Mouse (Mus musculus): ENCODE results near the gene Ccl28. TPM values are rescaled to one million over a fixed set of nuclear protein-coding genes. Genes with fewer than 3 reads are reported as not detected.

Ccl28 gene
- 0.17 TPM for polyA plus RNA-seq (2017; shearing (Covaris generic))

GRCm38 (mm10) chr13:119623634-119624033 lies at the start of gene Ccl28:
Ccl28 (plus strand) TSS chr13:119623819.

DNA sequence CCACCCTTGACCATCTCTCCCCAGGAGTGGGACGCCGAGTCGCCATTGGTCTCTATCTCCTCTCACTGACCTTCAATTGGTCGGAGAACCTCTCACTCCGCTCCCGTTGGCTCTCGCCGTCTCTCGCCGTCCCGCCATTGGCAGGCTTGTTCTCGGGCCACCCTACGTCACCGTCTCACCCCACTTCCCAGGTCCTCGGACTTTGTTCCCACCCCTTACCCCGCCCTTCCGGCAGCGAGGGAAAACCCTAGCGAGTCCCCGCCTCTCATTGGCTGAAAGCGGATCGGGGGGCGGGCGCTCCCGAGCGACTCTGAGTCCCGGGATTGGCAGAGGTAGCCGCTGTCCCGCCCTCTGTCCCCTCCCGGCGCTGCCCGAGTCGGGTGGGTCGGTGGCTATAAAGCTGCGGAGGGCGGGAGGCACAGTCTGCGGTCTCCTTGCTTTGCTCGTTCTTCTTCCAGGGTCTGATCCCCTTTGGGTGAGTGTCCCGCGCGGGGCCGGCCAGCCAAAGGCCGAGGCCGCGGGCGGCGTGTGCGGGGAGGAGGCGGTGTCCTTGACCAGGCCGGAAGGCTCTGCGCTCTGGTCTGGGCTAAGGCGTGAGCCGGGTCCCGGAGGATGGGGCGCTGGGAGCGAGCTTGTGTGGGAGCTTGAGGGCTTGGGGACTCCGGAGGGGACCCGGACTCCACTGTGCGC lies 66.6 kb downstream of the Ccl28 start, which contains the start of gene Hmgcs1:
Gene Hmgcs1 (plus strand): TSS at position 341 of the 690 bp plus-strand sequence.

Other genes with a start within 250 kb of the Ccl28 start
- gene Paip1, start 195.2 kb upstream of the Ccl28 start, polyA plus RNA-seq (2017; shearing (Covaris generic)), result 14.5 TPM
- 79.7 TPM for gene 4833420G17Rik, start 161.1 kb upstream of the Ccl28 start, polyA plus RNA-seq (2017; shearing (Covaris generic))
- 1.2 TPM for gene Tmem267, start 135.8 kb upstream of the Ccl28 start, polyA plus RNA-seq (2017; shearing (Covaris generic))
- gene 3110070M22Rik, start 135.4 kb upstream of the Ccl28 start, polyA plus RNA-seq (2017; shearing (Covaris generic)), result not detected
- 56.4 TPM for gene Hmgcs1, start 66.6 kb downstream of the Ccl28 start, polyA plus RNA-seq (2017; shearing (Covaris generic))
- not detected for gene Nim1k, start 132.1 kb downstream of the Ccl28 start, polyA plus RNA-seq (2017; shearing (Covaris generic))
- gene Zfp131, start 167.1 kb downstream of the Ccl28 start, polyA plus RNA-seq (2017; shearing (Covaris generic)), result 46.9 TPM
- gene AF067063, start 206.4 kb downstream of the Ccl28 start, polyA plus RNA-seq (2017; shearing (Covaris generic)), result not detected
- gene D13Ertd608e, start 212.2 kb downstream of the Ccl28 start, polyA plus RNA-seq (2017; shearing (Covaris generic)), result not detected